Mouse (Mus musculus): ENCODE measurements around the gene Srsf1. TPM values are rescaled to one million over a fixed set of nuclear protein-coding genes. Genes with fewer than 3 reads are reported as not detected.
"Not testable (repeated sequence)": the region's sequence is repeated elsewhere in the genome, so short reads cannot be mapped to it uniquely, and the experiment has no call there.

The Srsf1 gene
- total RNA-seq, 4 experiments from 2014 or later = 230 to 311 (median 252) TPM

- DNase-seq = no peak
Observed at GRCm38 (mm10) chr11:88044314-88044713, 2.9 kb upstream of the Srsf1 start.

- DNase-seq = not testable (repeated sequence)
Observed at GRCm38 (mm10) chr11:88045159-88045558, 2.0 kb upstream of the Srsf1 start.

- DNase-seq = no peak
Observed at GRCm38 (mm10) chr11:88045878-88046277, 1.3 kb upstream of the Srsf1 start.

GRCm38 (mm10) chr11:88046323-88046937 is 743 bp upstream of the Srsf1 start:
- no peak for DNase-seq

- peak; percentile 63 for DNase-seq
Observed at GRCm38 (mm10) chr11:88047871-88048531, 828 bp downstream of the Srsf1 start.

GRCm38 (mm10) chr11:88048961-88049670 is 1.9 kb downstream of the Srsf1 start:
- no peak for DNase-seq

GRCm38 (mm10) chr11:88049732-88050131 is 2.6 kb downstream of the Srsf1 start:
- DNase-seq = no peak

GRCm38 (mm10) chr11:88052638-88053037 is 5.5 kb downstream of the Srsf1 start:
- DNase-seq = no peak

GRCm38 (mm10) chr11:88053821-88054220 is 6.6 kb downstream of the Srsf1 start:
- DNase-seq = no peak

GRCm38 (mm10) chr11:88054589-88054988 is 7.4 kb downstream of the Srsf1 start:
- no peak for DNase-seq

- no peak for DNase-seq
Observed at GRCm38 (mm10) chr11:88055777-88056176, 8.6 kb downstream of the Srsf1 start.

- no peak for DNase-seq
Observed at GRCm38 (mm10) chr11:88057788-88058187, 10.6 kb downstream of the Srsf1 start.

GRCm38 (mm10) chr11:88059141-88059540 is 12.0 kb downstream of the Srsf1 start:
- no peak for DNase-seq

GRCm38 (mm10) chr11:88061892-88062625 is 14.9 kb downstream of the Srsf1 start:
- no peak for DNase-seq

- no peak for DNase-seq
Observed at GRCm38 (mm10) chr11:88065732-88066131, 18.6 kb downstream of the Srsf1 start.

GRCm38 (mm10) chr11:88067191-88067585 is 20.0 kb downstream of the Srsf1 start:
- DNase-seq = no peak

- peak; percentile 61 for DNase-seq
Observed at GRCm38 (mm10) chr11:88067586-88068410, 20.6 kb downstream of the Srsf1 start, which contains the start of gene Vezf1. Gene Vezf1 (plus strand): TSS chr11:88068279.

- DNase-seq = peak; percentile 73
Observed at GRCm38 (mm10) chr11:88068411-88069245, 21.5 kb downstream of the Srsf1 start.

- no peak for DNase-seq
Observed at GRCm38 (mm10) chr11:88069246-88069570, 22.0 kb downstream of the Srsf1 start.

GRCm38 (mm10) chr11:88070392-88070791 is 23.2 kb downstream of the Srsf1 start:
- no peak for DNase-seq

GRCm38 (mm10) chr11:88071113-88071512 is 23.9 kb downstream of the Srsf1 start:
- DNase-seq = no peak
